Mouse (Mus musculus): ENCODE results near the gene Tmem117.

- TF ChIP-seq CTCF (IDR thresholded peaks at IDR 0.05; ENCODE audit: control insufficient read depth, insufficient read depth, insufficient replicate concordance, low read depth, low read length) = no peak
- no peak for TF ChIP-seq POLR2A (IDR thresholded peaks at IDR 0.05; ENCODE audit: control insufficient read depth, low read depth, low read length)
These were observed 13.0 kb upstream of the Tmem117 start for GRCm38 (mm10) chr15:94616036-94616435.

All from testis, adult 2 months (tissue).